Mouse (Mus musculus) fibroblast of lung, adult 2 months (primary cell): ENCODE data around the gene Hook2.
A peak's percentile ranks its signal among the peaks of the same experiment; 100 is the strongest.

Experiments
- DNase-seq: peaks from one replicate; pipeline ENCODE4 v3.0.0-alpha.2; 2011; ENCODE audit warnings: low read depth

Hook2 gene

GRCm38 (mm10) chr8:84973079-84973478 is 17.3 kb upstream of the Hook2 start:
- DNase-seq, result no peak

GRCm38 (mm10) chr8:84973803-84974542 is 16.4 kb upstream of the Hook2 start:
- DNase-seq, result no peak

- no peak for DNase-seq
Observed at GRCm38 (mm10) chr8:84974543-84975142, 15.8 kb upstream of the Hook2 start.

- no peak for DNase-seq
Observed at GRCm38 (mm10) chr8:84975434-84975833, 15.0 kb upstream of the Hook2 start.

- DNase-seq, result peak; percentile 82
Observed at GRCm38 (mm10) chr8:84976031-84976762, 14.2 kb upstream of the Hook2 start.

- no peak for DNase-seq
Observed at GRCm38 (mm10) chr8:84976763-84977434, 13.5 kb upstream of the Hook2 start.

GRCm38 (mm10) chr8:84977435-84978247 is 12.8 kb upstream of the Hook2 start:
- no peak for DNase-seq

- peak; percentile 94 for DNase-seq
Observed at GRCm38 (mm10) chr8:84978248-84978940, 12.0 kb upstream of the Hook2 start, which contains the start of gene Junb. Junb (minus strand) TSS chr8:84978718.

GRCm38 (mm10) chr8:84979599-84980421 is 10.6 kb upstream of the Hook2 start:
- peak; percentile 89 for DNase-seq

- peak; percentile 78 for DNase-seq
Observed at GRCm38 (mm10) chr8:84980622-84981358, 9.6 kb upstream of the Hook2 start.

- DNase-seq, result no peak
Observed at GRCm38 (mm10) chr8:84981644-84982498, 8.5 kb upstream of the Hook2 start.

GRCm38 (mm10) chr8:84982499-84983011 is 7.8 kb upstream of the Hook2 start:
- DNase-seq, result no peak

- no peak for DNase-seq
Observed at GRCm38 (mm10) chr8:84984294-84985048, 5.9 kb upstream of the Hook2 start.

GRCm38 (mm10) chr8:84985049-84985683 is 5.2 kb upstream of the Hook2 start:
- DNase-seq, result no peak

- DNase-seq, result no peak
Observed at GRCm38 (mm10) chr8:84985684-84986378, 4.6 kb upstream of the Hook2 start.

- no peak for DNase-seq
Observed at GRCm38 (mm10) chr8:84986379-84986945, 3.9 kb upstream of the Hook2 start.
